Mouse (Mus musculus) heart, embryonic 12.5 days (tissue): ENCODE results near the gene Mrps21. TPM values are rescaled to one million over a fixed set of nuclear protein-coding genes. Genes with fewer than 3 reads are reported as not detected.

Experiments
- ATAC-seq: fragments of 200-750 bp; cut with Nextera tagmentation; 2 replicates; pipeline ENCODE4 v1.8.0; 2017; ENCODE audit warnings: moderate TSS enrichment, moderate library complexity; ENCODE audit not compliant: insufficient number of reproducible peaks, low FRiP score
- H3K27ac ChIP-seq: fragments of 300-500 bp; sonication (generic); 2 replicates; pipeline ENCODE4 v1.5.1; 2016; ENCODE audit warnings: mild to moderate bottlenecking, moderate library complexity; ENCODE audit not compliant: poor library complexity, severe bottlenecking
- H3K27me3 ChIP-seq: fragments of 300-500 bp; sonication (generic); replicated peaks from 2 replicates; pipeline ENCODE4 v1.6.1; 2016; ENCODE audit warnings: mild to moderate bottlenecking, moderate library complexity
- H3K36me3 ChIP-seq: fragments of 300-500 bp; sonication (generic); 2 replicates; pipeline ENCODE4 v1.6.1; 2016; ENCODE audit warnings: mild to moderate bottlenecking, moderate library complexity
- H3K4me1 ChIP-seq: fragments of 300-500 bp; sonication (generic); replicated peaks from 2 replicates; pipeline ENCODE4 v1.6.1; 2016; ENCODE audit warnings: mild to moderate bottlenecking
- H3K4me2 ChIP-seq: fragments of 300-500 bp; sonication (generic); 2 replicates; pipeline ENCODE4 v1.6.1; 2016; ENCODE audit warnings: mild to moderate bottlenecking, moderate library complexity
- H3K4me3 ChIP-seq: fragments of 300-500 bp; sonication (generic); 2 replicates; pipeline ENCODE4 v1.5.1; 2016; ENCODE audit warnings: mild to moderate bottlenecking
- H3K9ac ChIP-seq: fragments of 300-500 bp; sonication (generic); 2 replicates; pipeline ENCODE4 v1.6.1; 2016; ENCODE audit warnings: mild to moderate bottlenecking, moderate library complexity
- H3K9me3 ChIP-seq: fragments of 300-500 bp; sonication (generic); replicated peaks from 2 replicates; pipeline ENCODE4 v1.6.1; 2016; ENCODE audit warnings: mild to moderate bottlenecking, moderate library complexity
- WGBS: fragments of 180-500 bp; shearing (Covaris S2); methylation state at CpG from one replicate; pipeline ENCODE4 v1.1.7; 2016; 5-methylcytosine and 5-hydroxymethylcytosine counted together
- polyA plus RNA-seq: library from polyadenylated mRNA; unstranded; fragments of >200 nt; fragmentation: Nextera tagmentation; extraction: Ambion mirVana; gene quantifications from 2 replicates; pipeline ENCODE4 v1.2.1, GENCODE M21; 2016

Gene Mrps21
- polyA plus RNA-seq, 1 experiment from 2014 or later: 408 TPM

DNA sequence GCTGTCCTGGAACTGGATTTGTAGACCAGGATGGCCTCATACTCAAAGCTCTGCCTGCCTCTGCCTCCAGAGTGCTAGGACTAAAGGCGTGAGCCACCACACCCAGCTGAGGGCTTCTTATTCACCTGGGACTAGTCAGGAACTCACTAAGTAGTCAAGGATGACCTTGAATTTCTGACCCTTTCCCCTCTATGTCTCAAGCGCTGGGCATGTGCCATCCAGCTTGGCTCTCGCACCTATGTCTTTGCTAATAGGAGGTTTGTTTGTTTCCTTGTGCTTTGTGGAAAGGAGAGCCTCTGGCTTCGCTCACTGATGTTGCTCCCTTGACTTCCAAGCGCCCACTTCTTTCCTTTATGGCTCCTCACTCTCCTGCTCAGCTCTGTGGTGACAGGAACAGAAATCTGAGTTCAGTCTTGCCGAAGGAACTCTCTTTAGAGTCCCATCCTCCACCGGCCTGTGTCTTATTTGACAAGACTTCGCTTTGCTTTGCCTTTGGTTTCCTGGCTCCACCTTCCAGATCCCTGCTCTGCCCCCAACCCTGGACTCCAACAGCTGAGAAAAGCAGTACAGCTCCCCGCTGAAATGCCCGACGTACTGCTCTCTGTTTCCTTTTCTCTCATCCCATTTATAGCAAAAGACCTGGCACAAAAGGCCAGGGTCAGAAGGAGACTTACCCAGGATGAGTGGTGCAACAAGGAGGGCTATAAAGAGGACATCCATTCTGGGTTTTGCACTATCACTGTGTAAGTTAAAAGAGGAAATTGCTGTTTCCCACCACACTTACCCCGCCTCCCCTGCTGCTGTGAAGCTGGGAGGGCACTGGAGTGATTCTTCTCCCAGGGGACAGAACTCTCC, 20.1 kb upstream of the Mrps21 start, which contains the start of gene BC028528:
BC028528 (minus strand) TSS at position 795 of the 855 bp plus-strand sequence.
- H3K9ac ChIP-seq: peak within 1 kb of the TSS; percentile 63
- H3K4me2 ChIP-seq: peak within 1 kb of the TSS; percentile 68
- no peaks in the 10 kb centered on the region for H3K9me3 ChIP-seq
- H3K27me3 ChIP-seq: no peaks in the 10 kb centered on the region
- peak within 1 kb of the TSS; percentile 38 for H3K4me3 ChIP-seq
- 16% methylated on average over 12 of the region's 12 CpGs for WGBS
- peaks cover 36% of the 10 kb centered on the region for H3K4me1 ChIP-seq
- H3K27ac ChIP-seq: peak within 1 kb of the TSS; percentile 90
- 0 out of 2 replicates have a peak, but pooled peaks have one; percentile 44 for ATAC-seq
- peaks cover 20% of the 10 kb centered on the region for H3K36me3 ChIP-seq

DNA sequence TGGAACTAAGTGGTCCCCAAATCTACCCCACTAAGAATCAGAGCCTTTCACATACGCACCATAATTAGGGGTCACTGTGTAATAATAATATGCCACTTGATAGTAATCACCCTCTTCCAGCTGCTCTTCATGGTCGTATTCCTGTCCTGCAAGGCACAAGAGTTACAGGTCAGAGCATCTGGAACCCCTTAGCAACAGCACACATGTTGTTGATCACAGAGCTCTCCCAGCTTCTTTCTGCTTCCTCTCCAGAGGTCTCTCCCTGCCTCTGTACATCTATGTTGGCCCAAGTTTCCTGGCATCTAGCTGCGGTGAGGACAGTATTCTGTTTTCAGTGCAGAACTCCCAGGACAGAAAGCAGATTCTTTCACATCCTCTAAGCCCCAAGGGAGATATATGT, 18.3 kb upstream of the Mrps21 start:
- ATAC-seq: no peak
- Histone ChIP-seq H3K27ac (no peak overlapping the region), H3K27me3 (no peaks in the 10 kb centered on the region), H3K4me2 (no peak overlapping the region), H3K9ac (no peak overlapping the region), H3K36me3 (peaks cover 18% of the 10 kb centered on the region), H3K4me3 (no peak overlapping the region), H3K4me1 (peaks cover 26% of the 10 kb centered on the region), H3K9me3 (no peaks in the 10 kb centered on the region)
- WGBS: 70% methylated on average over 3 of the region's 3 CpGs

DNA sequence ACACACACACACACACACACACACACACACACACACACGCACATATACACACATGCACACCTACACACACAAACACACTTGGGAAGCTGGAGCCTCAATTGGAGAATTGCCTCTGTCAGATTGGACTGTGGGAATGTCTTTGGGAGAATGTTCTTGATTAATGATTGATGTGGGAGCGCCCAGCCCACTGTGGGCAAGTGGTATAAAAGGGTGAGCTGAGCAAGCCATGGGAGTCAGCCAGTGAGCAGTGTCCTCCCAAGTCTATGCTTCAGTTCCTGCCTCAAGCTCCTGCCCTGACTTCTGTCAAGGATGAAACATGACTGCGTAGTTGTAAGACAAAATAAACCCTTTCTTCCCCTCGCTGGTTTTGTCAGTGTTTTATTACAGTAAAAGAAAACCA, 16.3 kb upstream of the Mrps21 start:
- peaks cover 23% of the 10 kb centered on the region for H3K36me3 ChIP-seq
- H3K4me3 ChIP-seq: no peak overlapping the region
- no peaks in the 10 kb centered on the region for H3K27me3 ChIP-seq
- H3K4me2 ChIP-seq: no peak overlapping the region
- peaks cover 26% of the 10 kb centered on the region for H3K4me1 ChIP-seq
- WGBS: 74% methylated on average over 4 of the region's 4 CpGs
- no peak overlapping the region for H3K27ac ChIP-seq
- H3K9ac ChIP-seq: no peak overlapping the region
- H3K9me3 ChIP-seq: no peaks in the 10 kb centered on the region
- ATAC-seq: no peak

GRCm38 (mm10) chr3:95884400-95884799, 13.1 kb upstream of the Mrps21 start:
- WGBS: 81% methylated on average over 5 of the region's 5 CpGs
- H3K27ac ChIP-seq: no peak overlapping the region

DNA sequence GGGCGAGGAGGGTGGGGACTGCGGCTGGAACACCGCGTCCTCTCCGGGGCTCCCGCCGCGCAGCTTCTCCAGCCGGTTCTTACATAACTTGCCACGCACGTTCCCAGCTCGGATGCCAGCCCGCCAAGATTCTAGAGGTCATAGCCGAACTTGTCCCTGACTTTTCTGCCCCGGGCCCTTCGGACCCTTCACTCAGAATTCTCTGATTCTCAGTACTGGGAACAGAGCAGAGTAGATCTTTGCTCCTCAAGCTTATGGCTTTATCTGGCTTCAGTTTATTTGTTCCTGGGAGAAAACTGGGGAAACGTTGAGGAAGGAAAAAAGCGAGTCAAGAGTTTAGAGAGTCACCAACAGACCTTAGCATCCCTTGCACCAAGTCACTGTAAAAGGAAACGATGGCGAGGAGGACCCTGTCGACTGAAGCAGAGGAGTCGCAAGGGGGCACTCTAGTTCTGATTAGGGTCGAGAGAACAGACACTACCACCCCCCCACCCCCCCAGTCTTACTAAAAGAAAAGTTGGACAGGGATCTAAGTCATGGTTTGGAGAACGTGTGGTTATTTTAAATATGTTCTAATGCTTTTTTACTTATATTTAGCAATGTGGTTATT, 11.6 kb upstream of the Mrps21 start:
- Histone ChIP-seq H3K4me1 (peaks cover 9% of the 10 kb centered on the region; the same call in 1 of the 2 replicates), H3K27me3 (no peaks in the 10 kb centered on the region), H3K9me3 (no peaks in the 10 kb centered on the region), H3K4me3 (peak overlapping the region; percentile 55), H3K4me2 (peak overlapping the region; percentile 96), H3K36me3 (peaks cover 23% of the 10 kb centered on the region), H3K9ac (peak overlapping the region; percentile 66), H3K27ac (peak overlapping the region; percentile 54; the same call in 1 of the 2 replicates)
- WGBS: 3% methylated on average over 24 of the region's 24 CpGs
- ATAC-seq: no peak

More at GRCm38 (mm10) chr3:95884400-95884799, 13.1 kb upstream of the Mrps21 start:
- no peak overlapping the region for H3K4me3 ChIP-seq
- H3K36me3 ChIP-seq: peaks cover 23% of the 10 kb centered on the region
- H3K9me3 ChIP-seq: no peaks in the 10 kb centered on the region
- H3K4me2 ChIP-seq: no peak overlapping the region
- no peaks in the 10 kb centered on the region for H3K27me3 ChIP-seq
- no peak overlapping the region for H3K9ac ChIP-seq
- ATAC-seq: no peak
- peaks cover 9% of the 10 kb centered on the region; the same call in 1 of the 2 replicates for H3K4me1 ChIP-seq

DNA sequence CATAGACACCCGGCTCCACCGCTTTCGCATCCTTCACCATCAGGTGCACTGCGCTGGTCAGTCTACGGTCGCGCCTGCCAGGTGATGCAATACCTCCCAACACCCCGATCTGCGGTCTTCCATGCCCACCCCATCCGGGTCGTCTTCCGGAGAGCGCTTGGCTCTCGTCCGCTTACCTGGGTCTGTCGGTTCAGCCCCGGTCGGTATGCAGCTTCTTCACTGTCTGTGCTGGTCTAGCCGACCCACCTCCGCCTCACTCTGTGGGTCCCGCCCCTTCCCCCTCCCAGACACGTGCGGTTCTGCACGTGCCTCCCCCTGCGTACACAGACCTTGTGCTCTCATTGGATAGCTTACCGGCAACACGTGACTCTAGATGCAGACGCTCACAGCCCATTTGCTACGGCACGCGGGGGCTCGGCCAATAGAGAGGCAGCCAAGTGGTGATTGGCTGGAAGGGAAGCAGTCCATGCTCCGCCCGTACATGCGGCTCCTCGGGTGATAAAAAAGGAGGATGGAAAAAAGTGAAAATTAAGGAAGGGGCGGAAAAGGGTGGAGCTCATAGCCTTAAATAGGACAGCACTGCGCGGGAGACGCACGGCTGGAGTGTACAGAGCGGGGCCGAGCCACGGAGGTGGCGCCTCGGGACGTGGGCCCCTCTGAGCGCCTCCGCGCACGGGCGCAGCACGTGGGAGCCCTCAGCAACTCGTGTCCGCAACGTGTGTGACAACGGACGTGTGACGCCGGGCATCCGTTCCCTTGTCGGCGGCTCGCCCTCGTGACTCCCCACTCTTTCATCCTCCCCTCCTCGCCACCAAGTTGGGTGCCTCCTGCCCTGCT, 10.9 kb upstream of the Mrps21 start, which contains the start of gene Ciart:
Ciart (minus strand) TSS at position 273 of the 837 bp plus-strand sequence.
- ATAC-seq: peak; percentile 98
- peak within 1 kb of the TSS; percentile 96 for H3K4me2 ChIP-seq
- H3K27me3 ChIP-seq: no peaks in the 10 kb centered on the region
- H3K36me3 ChIP-seq: peaks cover 17% of the 10 kb centered on the region
- H3K4me3 ChIP-seq: peak within 1 kb of the TSS; percentile 55
- H3K9ac ChIP-seq: peak within 1 kb of the TSS; percentile 66
- under 1% methylated on average over 66 of the region's 66 CpGs for WGBS
- H3K9me3 ChIP-seq: no peaks in the 10 kb centered on the region
- peak within 1 kb of the TSS; percentile 54; the same call in 1 of the 2 replicates for H3K27ac ChIP-seq
- H3K4me1 ChIP-seq: peaks cover 9% of the 10 kb centered on the region; the same call in 1 of the 2 replicates

- Histone ChIP-seq H3K27me3 (no peaks in the 10 kb centered on the region), H3K27ac (no peak overlapping the region), H3K4me1 (peaks cover 9% of the 10 kb centered on the region; the same call in 1 of the 2 replicates), H3K4me3 (no peak overlapping the region), H3K4me2 (no peak overlapping the region), H3K9ac (no peak overlapping the region), H3K9me3 (no peaks in the 10 kb centered on the region), H3K36me3 (peaks cover 7% of the 10 kb centered on the region)
- no peak for ATAC-seq
- 85% methylated on average over 4 of the region's 4 CpGs for WGBS
These were observed 7.7 kb upstream of the Mrps21 start for GRCm38 (mm10) chr3:95879063-95879462.

DNA sequence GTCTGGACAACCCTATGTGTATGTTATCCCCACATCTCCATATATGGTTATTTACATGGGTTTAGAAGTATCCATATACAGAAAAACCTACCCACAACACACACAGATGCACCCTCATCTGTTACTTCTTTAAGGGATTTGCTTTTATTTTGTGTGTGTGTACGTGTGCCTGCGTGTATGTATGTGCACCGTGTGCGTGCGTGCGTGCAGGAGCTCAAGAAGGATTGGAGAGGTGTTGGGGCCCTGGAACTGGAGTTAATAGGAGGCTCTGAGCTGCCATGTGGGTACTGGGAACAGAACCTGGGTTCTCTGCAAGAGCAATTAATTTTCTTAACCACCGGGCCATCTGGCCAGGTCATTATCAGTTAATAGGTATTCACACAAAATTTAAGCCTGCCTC, 729 bp upstream of the Mrps21 start:
- H3K4me3 ChIP-seq: peak overlapping the region; percentile 81
- 76% methylated on average over 7 of the region's 7 CpGs for WGBS
- no peak for ATAC-seq
- no peaks in the 10 kb centered on the region for H3K9me3 ChIP-seq
- H3K27me3 ChIP-seq: no peaks in the 10 kb centered on the region
- H3K27ac ChIP-seq: peak overlapping the region; percentile 6; the same call in 1 of the 2 replicates
- peaks cover 12% of the 10 kb centered on the region for H3K4me1 ChIP-seq
- H3K4me2 ChIP-seq: peak overlapping the region; percentile 75
- H3K9ac ChIP-seq: peak overlapping the region; percentile 75
- peaks cover 29% of the 10 kb centered on the region for H3K36me3 ChIP-seq

GRCm38 (mm10) chr3:95870976-95871375, 343 bp downstream of the Mrps21 start:
- Histone ChIP-seq H3K4me2 (peak overlapping the region; percentile 77), H3K9me3 (no peaks in the 10 kb centered on the region), H3K27me3 (no peaks in the 10 kb centered on the region), H3K4me3 (peak overlapping the region; percentile 81), H3K4me1 (peaks cover 12% of the 10 kb centered on the region), H3K9ac (peak overlapping the region; percentile 85), H3K36me3 (peaks cover 36% of the 10 kb centered on the region), H3K27ac (peak overlapping the region; percentile 87)
- WGBS: 5% methylated on average over 15 of the region's 15 CpGs
- 0 out of 2 replicates have a peak, but pooled peaks have one; percentile 41 for ATAC-seq

DNA sequence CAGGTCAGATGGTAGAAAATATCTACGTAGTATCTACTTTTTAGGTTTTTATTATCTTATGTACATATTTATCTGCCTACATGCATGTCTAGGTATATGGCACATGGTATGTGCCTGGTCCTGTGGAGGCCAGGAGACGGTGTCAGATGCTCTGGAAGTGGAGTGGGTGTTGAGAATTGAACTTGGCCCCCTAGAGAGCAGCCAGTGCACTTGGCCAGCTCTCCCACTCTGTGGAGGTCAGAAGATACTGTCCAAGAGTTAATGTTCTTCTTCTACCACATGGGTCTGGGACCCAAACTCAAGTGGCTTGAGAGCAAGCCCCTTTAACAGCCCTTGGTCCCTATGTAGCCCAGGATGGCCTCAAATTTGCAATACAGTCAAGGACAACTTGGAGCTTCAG, 3.9 kb downstream of the Mrps21 start:
- Histone ChIP-seq H3K4me3 (no peak overlapping the region), H3K9ac (no peak overlapping the region), H3K27me3 (no peaks in the 10 kb centered on the region), H3K27ac (no peak overlapping the region), H3K4me2 (no peak overlapping the region), H3K9me3 (no peaks in the 10 kb centered on the region), H3K36me3 (peaks cover 54% of the 10 kb centered on the region), H3K4me1 (peaks cover 14% of the 10 kb centered on the region)
- WGBS: 84% methylated on average over 2 of the region's 2 CpGs
- no peak for ATAC-seq
